Comparison of ENCODE assay signal across 24 mouse cellular contexts in the genomic region with DNA sequence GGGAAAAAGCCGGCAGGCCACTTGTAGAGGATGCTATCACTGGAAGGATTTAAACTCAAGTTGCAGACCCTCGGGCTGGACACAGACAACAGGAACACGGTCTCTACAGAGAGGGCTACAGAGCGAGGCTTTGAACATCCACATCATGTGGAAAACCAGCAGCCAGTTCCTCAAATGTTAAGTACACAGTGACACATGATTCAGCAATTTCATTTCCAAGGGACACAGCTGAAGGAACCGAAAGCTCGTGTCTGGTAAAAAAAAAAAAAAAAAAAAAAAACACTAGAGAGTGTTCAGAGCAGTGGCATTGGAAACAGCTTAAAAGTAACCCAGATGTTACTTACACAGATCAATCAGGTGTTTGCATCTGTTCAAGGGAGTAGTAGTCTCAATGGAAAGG. TPM values are rescaled to one million over a fixed set of nuclear protein-coding genes. Genes with fewer than 3 reads are reported as not detected.
DNase-seq lines count a peak whose midpoint lies in the region; ATAC-seq and TF ChIP-seq lines count a peak whose summit lies in the region.
"Had no signal": no experiment of that assay in that cellular context is flagged by ENCODE, and none has a peak within 500 bp of the region (broad histone marks: within the 10 kb centered on the region; RNA-seq: fewer than 3 reads in every experiment).

No protein-coding gene starts in this region.

- no peak overlapping the region for H3K27ac ChIP-seq in liver, adult 2 months (replicated peaks; ENCODE audit: insufficient read depth, low read depth, low read length)
- H3K27ac ChIP-seq in liver, embryonic 12.5 days = no peak overlapping the region
- H3K27ac ChIP-seq in bone marrow, adult 2 months (ENCODE audit: control insufficient read depth, insufficient read depth, low read depth, low read length, poor library complexity) = peak overlapping the region; percentile 30; the same call in 1 of the 2 replicates
- H3K27ac ChIP-seq in macrophage = peak overlapping the region; percentile 90
- H3K27ac ChIP-seq in left cerebral cortex, adult 2 months = no peak overlapping the region
- H3K27ac ChIP-seq: embryonic facial prominence, embryonic 10.5 days; hindbrain, embryonic 13.5 days; limb, embryonic 13.5 days; midbrain, embryonic 13.5 days; neural tube, embryonic 13.5 days had no signal

- intact Hi-C loops in left cerebral cortex, adult 2 months (cut with DNase I) = loop anchor here (5.0 kb wide), 1 partner anchor 34 kb away; no protein-coding TSS in a partner anchor

- no peak for TF ChIP-seq CTCF in liver, adult 2 months (IDR thresholded peaks at IDR 0.05; ENCODE audit: low read depth, low read length)
- no peak for TF ChIP-seq CTCF in bone marrow, adult 2 months (IDR thresholded peaks at IDR 0.05; ENCODE audit: control insufficient read depth, insufficient read depth, low read length)
- TF ChIP-seq CTCF in left cerebral cortex, adult 2 months (IDR thresholded peaks at IDR 0.05) = no peak

- H3K27me3 ChIP-seq in liver, adult 2 months (ENCODE audit: control insufficient read depth, insufficient read depth, low read length) = peaks cover 4% of the 10 kb centered on the region; the same call in 1 of the 2 replicates
- peaks cover 57% of the 10 kb centered on the region for H3K27me3 ChIP-seq in liver, embryonic 12.5 days (replicated peaks)
- no peaks in the 10 kb centered on the region for H3K27me3 ChIP-seq in splenic B cell, adult 2 months (ENCODE audit: control insufficient read depth, insufficient read depth, low read length, poor library complexity, severe bottlenecking)

- H3K9ac ChIP-seq in liver, adult 2 months (ENCODE audit: low read depth, low read length) = no peak overlapping the region
- no peak overlapping the region for H3K9ac ChIP-seq in liver, embryonic 12.5 days
- H3K9ac ChIP-seq: hindbrain, embryonic 13.5 days; limb, embryonic 13.5 days; midbrain, embryonic 13.5 days; neural tube, embryonic 13.5 days had no signal

- peak; percentile 52 for DNase-seq in liver, adult 2 months (ENCODE audit: extremely low read depth, low read depth, low spot score)
- peak; percentile 49 for DNase-seq in splenic B cell, adult 2 months (ENCODE audit: low read depth, low spot score)
- no peak for DNase-seq in embryo, embryonic 9.5 days (ENCODE audit: extremely low spot score)
- DNase-seq in left cerebral cortex, adult 2 months (ENCODE audit: extremely low spot score in 1 of 2, low spot score in 2 of 2) = no peak
- no peak for DNase-seq in layer of hippocampus, postnatal 25 days (ENCODE audit: extremely low spot score in 1 of 2, low spot score in 1 of 2)
- DNase-seq: adrenal gland, adult 2 months; cerebellum, adult 18-20 months; cerebellum, postnatal 36 days; gastrocnemius, postnatal 25 days; kidney, adult 8-10 months; kidney, postnatal 36 days; lung, adult 2 months; lung, postnatal 4 days; thymus, adult 18-20 months; thymus, postnatal 4 days had no signal

- no peaks in the 10 kb centered on the region for H3K9me3 ChIP-seq in liver, embryonic 12.5 days (replicated peaks)
- H3K9me3 ChIP-seq: embryonic facial prominence, embryonic 10.5 days; hindbrain, embryonic 13.5 days; limb, embryonic 13.5 days; midbrain, embryonic 13.5 days; neural tube, embryonic 13.5 days had no signal

- H3K79me2 ChIP-seq in liver, adult 2 months (ENCODE audit: control insufficient read depth, insufficient read depth, low read length) = no peaks in the 10 kb centered on the region
- H3K79me2 ChIP-seq in macrophage (ENCODE audit: inconsistent target) = no peaks in the 10 kb centered on the region

- no peaks in the 10 kb centered on the region for H3K4me1 ChIP-seq in liver, adult 2 months (ENCODE audit: control insufficient read depth, insufficient read depth, low read length)
- peaks cover 6% of the 10 kb centered on the region; the same call in 1 of the 2 replicates for H3K4me1 ChIP-seq in liver, embryonic 12.5 days
- no peaks in the 10 kb centered on the region for H3K4me1 ChIP-seq in bone marrow, adult 2 months (ENCODE audit: control insufficient read depth, insufficient read depth, low read length)

- WGBS in liver, adult 2 months = 71% methylated on average over 6 of the region's 6 CpGs
- WGBS in liver, embryonic 12.5 days (ENCODE audit: insufficient replicate concordance) = 32% methylated on average over 6 of the region's 6 CpGs
- 2% methylated on average over 6 of the region's 6 CpGs for WGBS in bone marrow, adult 2 months
- 3% methylated on average over 6 of the region's 6 CpGs for WGBS in macrophage (ENCODE audit: missing documents)

- H3K4me2 ChIP-seq in liver, embryonic 12.5 days = no peak overlapping the region
- H3K4me2 ChIP-seq: hindbrain, embryonic 13.5 days; limb, embryonic 13.5 days; midbrain, embryonic 13.5 days; neural tube, embryonic 13.5 days had no signal

- no peak overlapping the region for H3K4me3 ChIP-seq in liver, adult 2 months (ENCODE audit: insufficient read depth, low read depth, low read length)
- H3K4me3 ChIP-seq in liver, embryonic 12.5 days = no peak overlapping the region
- no peak overlapping the region for H3K4me3 ChIP-seq in bone marrow, adult 2 months (replicated peaks; ENCODE audit: control insufficient read depth, low read depth, low read length)
- H3K4me3 ChIP-seq in macrophage (ENCODE audit: inconsistent target) = no peak overlapping the region
- H3K4me3 ChIP-seq in left cerebral cortex, adult 2 months = no peak overlapping the region
- H3K4me3 ChIP-seq: embryonic facial prominence, embryonic 10.5 days; hindbrain, embryonic 13.5 days; limb, embryonic 13.5 days; midbrain, embryonic 13.5 days; neural tube, embryonic 13.5 days had no signal

- no peak for TF ChIP-seq POLR2A in liver, adult 2 months (IDR thresholded peaks at IDR 0.05; ENCODE audit: extremely low read depth, insufficient read depth, low read length)
- TF ChIP-seq POLR2A in bone marrow, adult 2 months (IDR thresholded peaks at IDR 0.05; ENCODE audit: borderline replicate concordance, control insufficient read depth, low read depth, low read length) = no peak

- no peaks in the 10 kb centered on the region for H3K36me3 ChIP-seq in liver, adult 2 months (ENCODE audit: control insufficient read depth, insufficient read depth, low read length)
- H3K36me3 ChIP-seq in liver, embryonic 12.5 days = no peaks in the 10 kb centered on the region
- H3K36me3 ChIP-seq in macrophage (ENCODE audit: inconsistent target) = no peaks in the 10 kb centered on the region
- H3K36me3 ChIP-seq in splenic B cell, adult 2 months (ENCODE audit: control insufficient read depth, insufficient read depth, low read length, poor library complexity, severe bottlenecking) = no peaks in the 10 kb centered on the region
- H3K36me3 ChIP-seq: embryonic facial prominence, embryonic 10.5 days; hindbrain, embryonic 13.5 days; limb, embryonic 13.5 days; midbrain, embryonic 13.5 days; neural tube, embryonic 13.5 days had no signal

- no peak for ATAC-seq in liver, embryonic 12.5 days
- ATAC-seq: inflammation-experienced regulatory T-cells, adult 6 months; midbrain, embryonic 13.5 days had no signal

RNA-seq across cellular contexts. Expression of a gene that starts 2.8 kb away (rescaled TPM):
- 0.09 and 0.40 TPM in 2 replicates for total RNA-seq in liver, adult 2 months (2014; rRNA removed)
- 0.29 and 0.50 TPM in 2 replicates for polyA plus RNA-seq in liver, adult 2 months (2012; rRNA removed)
- polyA plus RNA-seq in liver, embryonic 12.5 days (2016; fragmentation: Nextera tagmentation; extraction: Ambion mirVana) = 0.19 and 0.29 TPM in 2 replicates
- polyA plus RNA-seq in bone marrow, adult 2 months (2011; ENCODE audit: insufficient read depth, insufficient read length, low replicate concordance, missing spikeins) = 1.3 and 5.0 TPM in 2 replicates
- total RNA-seq in macrophage (2018; cell fraction: chromatin; rRNA removed) = 10 to 100 TPM in 22 of 26 experiments, 1 to 10 TPM in 4; 4.9 to 48.1 (median 27.0) TPM
- 1 to 10 TPM; 1.6 to 9.9 (median 5.4) TPM for total RNA-seq in macrophage (2018; cell fraction: cytosol; rRNA removed)
- total RNA-seq in macrophage (2018; cell fraction: nucleus; rRNA removed) = 10 to 100 TPM in 17 of 26 experiments, 1 to 10 TPM in 9; 3.5 to 37.8 (median 15.3) TPM
- polyA plus RNA-seq in macrophage (2018) = 4.4 to 12.1 TPM (median 7.1 TPM) in 3 replicates
- 1 to 10 TPM; 1.8 to 2.2 TPM for total RNA-seq in left cerebral cortex, adult 2 months (2021)
- total RNA-seq in layer of hippocampus, postnatal 25 days (2021) = 1 to 10 TPM in 1 of 2 experiments, under 1 TPM in 1; 0.75 to 1.3 TPM

RNA-seq across cellular contexts. Expression of a gene that starts 29.8 kb away (rescaled TPM):
- 3.1 and 4.4 TPM in 2 replicates for total RNA-seq in liver, adult 2 months (2014; rRNA removed)
- 5.1 and 7.9 TPM in 2 replicates for polyA plus RNA-seq in liver, adult 2 months (2012; rRNA removed)
- polyA plus RNA-seq in liver, embryonic 12.5 days (2016; fragmentation: Nextera tagmentation; extraction: Ambion mirVana) = 41.9 and 44.0 TPM in 2 replicates
- 28.3 and 33.5 TPM in 2 replicates for polyA plus RNA-seq in bone marrow, adult 2 months (2011; ENCODE audit: insufficient read depth, insufficient read length, low replicate concordance, missing spikeins)
- total RNA-seq in macrophage (2018; cell fraction: chromatin; rRNA removed) = 10 to 100 TPM in 22 of 26 experiments, 1 to 10 TPM in 4; 6.8 to 33.1 (median 21.6) TPM
- 100 to 1,000 TPM; 176 to 408 (median 256) TPM for total RNA-seq in macrophage (2018; cell fraction: cytosol; rRNA removed)
- total RNA-seq in macrophage (2018; cell fraction: nucleus; rRNA removed) = 100 to 1,000 TPM in 1 of 26 experiments, 10 to 100 TPM in 25; 26.3 to 110 (median 56.0) TPM
- polyA plus RNA-seq in macrophage (2018) = 289 to 530 TPM (median 368 TPM) in 3 replicates
- total RNA-seq in left cerebral cortex, adult 2 months (2021) = 10 to 100 TPM; 21.8 to 22.4 TPM
- total RNA-seq in layer of hippocampus, postnatal 25 days (2021) = 10 to 100 TPM; 36.7 to 46.2 TPM

RNA-seq across cellular contexts. Expression of a gene that starts 46.5 kb away (rescaled TPM):
- total RNA-seq in liver, adult 2 months (2014; rRNA removed) = 0.83 and 1.4 TPM in 2 replicates
- polyA plus RNA-seq in liver, adult 2 months (2012; rRNA removed) = 2.1 and 4.0 TPM in 2 replicates
- 6.2 and 7.5 TPM in 2 replicates for polyA plus RNA-seq in liver, embryonic 12.5 days (2016; fragmentation: Nextera tagmentation; extraction: Ambion mirVana)
- polyA plus RNA-seq in bone marrow, adult 2 months (2011; ENCODE audit: insufficient read depth, insufficient read length, low replicate concordance, missing spikeins) = 15.5 and 23.5 TPM in 2 replicates
- 10 to 100 TPM in 22 of 26 experiments, 1 to 10 TPM in 4; 9.0 to 63.3 (median 24.2) TPM for total RNA-seq in macrophage (2018; cell fraction: chromatin; rRNA removed)
- total RNA-seq in macrophage (2018; cell fraction: cytosol; rRNA removed) = 1 to 10 TPM; 1.8 to 7.3 (median 5.1) TPM
- 10 to 100 TPM in 15 of 26 experiments, 1 to 10 TPM in 11; 3.9 to 30.7 (median 12.1) TPM for total RNA-seq in macrophage (2018; cell fraction: nucleus; rRNA removed)
- 5.0 to 7.6 TPM (median 6.4 TPM) in 3 replicates for polyA plus RNA-seq in macrophage (2018)
- total RNA-seq in left cerebral cortex, adult 2 months (2021) = 10 to 100 TPM; 13.9 to 15.6 TPM
- 10 to 100 TPM in 1 of 2 experiments, 1 to 10 TPM in 1; 9.3 to 14.4 TPM for total RNA-seq in layer of hippocampus, postnatal 25 days (2021)

Comparison
In these comparisons a context has a peak if more than half of its experiments do, and no peak if none do; other contexts are left out.
1. DNase-seq: peak in liver, adult 2 months (single experiment) and splenic B cell, adult 2 months (single experiment); none in embryo, embryonic 9.5 days (single experiment), left cerebral cortex, adult 2 months (0 of 2) and layer of hippocampus, postnatal 25 days (0 of 2).
2. H3K27ac ChIP-seq: peak in bone marrow, adult 2 months (single experiment) and macrophage (single experiment); none in liver, adult 2 months (single experiment), liver, embryonic 12.5 days (single experiment) and left cerebral cortex, adult 2 months (single experiment).